Mouse (Mus musculus): Measurements from ENCODE around the gene Adh1.

DNA sequence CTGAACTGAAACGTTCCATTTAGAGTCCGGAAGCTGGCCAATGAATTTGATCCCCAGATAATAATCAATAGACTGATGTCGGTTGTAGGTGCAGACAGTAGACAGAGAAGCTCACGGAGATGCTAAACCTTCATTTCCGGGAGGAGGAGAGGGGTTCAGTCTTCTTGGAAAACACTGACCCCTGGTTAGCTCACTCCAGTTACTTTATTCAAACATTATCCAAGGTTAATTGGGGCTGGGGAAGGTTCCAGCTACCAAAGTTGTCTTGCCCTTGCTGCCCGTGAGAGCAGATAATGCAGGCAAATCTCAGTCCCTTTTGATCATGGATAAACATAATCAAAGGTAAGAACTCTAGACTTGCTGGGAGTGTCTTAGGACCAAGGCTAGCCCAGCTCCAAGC is 9.6 kb upstream of the Adh1 start:
- TF ChIP-seq EP300 (IDR thresholded peaks at IDR 0.05; ENCODE audit: low read depth) (no peak), CTCF (IDR thresholded peaks at IDR 0.05; ENCODE audit: low read depth) (no peak)

Data from liver, embryonic 14.5 days (tissue).